Mouse (Mus musculus) neutrophil, adult 65 days (primary cell): Measurements from ENCODE around the gene Nup188. TPM values are rescaled to one million over a fixed set of nuclear protein-coding genes. Genes with fewer than 3 reads are reported as not detected.

Experiments used
- total RNA-seq: library from RNA; stranded (reverse); gene quantifications from 2 replicates; pipeline ENCODE4 v1.2.4, GENCODE M21; 2023

The Nup188 gene
- 17.5 and 23.0 TPM in 2 replicates for total RNA-seq

GRCm38 (mm10) chr2:30286192-30287026 is at the start of gene Nup188, which contains the start of gene Dolk:
Gene Nup188, plus strand, starts transcription at chr2:30286397.
Gene Dolk, minus strand, starts transcription at chr2:30286334.

GRCm38 (mm10) chr2:30237199-30237880 is 48.9 kb upstream of the Nup188 start, which contains the start of gene Lrrc8a:
Gene Lrrc8a, plus strand, starts transcription at chr2:30237715.

GRCm38 (mm10) chr2:30240267-30240666 is 45.9 kb upstream of the Nup188 start, which contains the start of gene Gm28035:
Gene Gm28035, plus strand, starts transcription at chr2:30240567.

GRCm38 (mm10) chr2:30265767-30266253 is 20.4 kb upstream of the Nup188 start, which contains the start of gene Phyhd1:
Gene Phyhd1, plus strand, starts transcription at chr2:30266203.

GRCm38 (mm10) chr2:30280743-30281142 is 5.5 kb upstream of the Nup188 start, which contains the start of gene Gm28038:
Gene Gm28038, plus strand, starts transcription at chr2:30281043.

GRCm38 (mm10) chr2:30358533-30359531 is 72.6 kb downstream of the Nup188 start, which contains the start of gene Sh3glb2:
Gene Sh3glb2, minus strand, starts transcription at chr2:30359337.

GRCm38 (mm10) chr2:30363773-30364650 is 77.8 kb downstream of the Nup188 start, which contains the start of gene Miga2:
Gene Miga2, plus strand, starts transcription at chr2:30364233.

GRCm38 (mm10) chr2:30392114-30392576 is 105.9 kb downstream of the Nup188 start, which contains the start of gene Dolpp1:
Gene Dolpp1, plus strand, starts transcription at chr2:30392254.

Other genes starting within 250 kb of the Nup188 start
- gene Wdr34, start 237.5 kb upstream of the Nup188 start, total RNA-seq, result 1.5 and 1.6 TPM in 2 replicates
- 91.9 and 105 TPM in 2 replicates for gene Set, start 229.0 kb upstream of the Nup188 start, total RNA-seq
- 3.2 and 5.1 TPM in 2 replicates for gene Pkn3, start 208.7 kb upstream of the Nup188 start, total RNA-seq
- gene Zdhhc12, start 192.7 kb upstream of the Nup188 start, total RNA-seq, result 4.1 and 8.7 TPM in 2 replicates
- 38.4 and 49.2 TPM in 2 replicates for gene Zer1, start 161.8 kb upstream of the Nup188 start, total RNA-seq
- gene Tbc1d13, start 152.7 kb upstream of the Nup188 start, total RNA-seq, result 41.9 and 47.4 TPM in 2 replicates
- 2.8 and 3.4 TPM in 2 replicates for gene Endog, start 114.9 kb upstream of the Nup188 start, total RNA-seq
- 6.7 and 7.5 TPM in 2 replicates for gene Spout1, start 107.9 kb upstream of the Nup188 start, total RNA-seq
- gene Kyat1, start 80.5 kb upstream of the Nup188 start, total RNA-seq, result 1.7 and 2.7 TPM in 2 replicates
- 20.1 and 24.6 TPM in 2 replicates for gene Lrrc8a, start 48.7 kb upstream of the Nup188 start, total RNA-seq
- gene Gm28035, start 45.8 kb upstream of the Nup188 start, total RNA-seq, result 0.19 TPM in 1 of 2 replicates, not detected in the other
- 1.8 and 2.8 TPM in 2 replicates for gene Phyhd1, start 20.2 kb upstream of the Nup188 start, total RNA-seq
- not detected in 2 replicates for gene Gm28038, start 5.4 kb upstream of the Nup188 start, total RNA-seq
- 6.6 and 8.6 TPM in 2 replicates for gene Dolk, start 63 bp upstream of the Nup188 start, total RNA-seq
- gene Sh3glb2, start 72.9 kb downstream of the Nup188 start, total RNA-seq, result 14.6 and 14.7 TPM in 2 replicates
- 3.9 and 4.6 TPM in 2 replicates for gene Miga2, start 77.8 kb downstream of the Nup188 start, total RNA-seq
- 12.6 TPM in 2 replicates for gene Dolpp1, start 105.9 kb downstream of the Nup188 start, total RNA-seq
- gene Crat, start 129.4 kb downstream of the Nup188 start, total RNA-seq, result 26.9 and 34.8 TPM in 2 replicates
- gene Ptpa, start 129.6 kb downstream of the Nup188 start, total RNA-seq, result 65.6 and 98.9 TPM in 2 replicates
- gene Ier5l, start 187.8 kb downstream of the Nup188 start, total RNA-seq, result 1.4 and 2.5 TPM in 2 replicates